Mouse (Mus musculus) lung, embryonic 14.5 days (tissue): Measurements from ENCODE around the gene Pfkp. TPM values are rescaled to one million over a fixed set of nuclear protein-coding genes. Genes with fewer than 3 reads are reported as not detected.
A peak's percentile ranks its signal among the peaks of the same experiment; 100 is the strongest.

Source experiments
- ATAC-seq: fragments of 200-750 bp; cut with Nextera tagmentation; 2 replicates; pipeline ENCODE4 v1.8.0; 2017; ENCODE audit warnings: mild to moderate bottlenecking, moderate TSS enrichment, moderate library complexity; ENCODE audit not compliant: insufficient read depth
- DNase-seq: peaks from one replicate; pipeline ENCODE4 v3.0.0-alpha.2; 2015
- H3K27ac ChIP-seq: fragments of 300-500 bp; sonication (generic); 2 replicates; pipeline ENCODE4 v1.5.1; 2014; ENCODE audit warnings: low read depth, mild to moderate bottlenecking, moderate library complexity
- H3K27me3 ChIP-seq: fragments of 300-500 bp; sonication (generic); 2 replicates; pipeline ENCODE4 v1.6.1; 2014; ENCODE audit warnings: low read length, control low read depth; ENCODE audit not compliant: insufficient read depth
- H3K36me3 ChIP-seq: fragments of 300-500 bp; sonication (generic); 2 replicates; pipeline ENCODE4 v1.6.1; 2014; ENCODE audit warnings: control low read depth; ENCODE audit not compliant: insufficient read depth
- H3K4me1 ChIP-seq: fragments of 300-500 bp; sonication (generic); 2 replicates; pipeline ENCODE4 v1.6.1; 2014; ENCODE audit warnings: antibody characterized with exemption, control low read depth; ENCODE audit not compliant: insufficient read depth
- H3K4me2 ChIP-seq: fragments of 300-500 bp; sonication (generic); 2 replicates; pipeline ENCODE4 v1.6.1; 2014; ENCODE audit warnings: mild to moderate bottlenecking
- H3K4me3 ChIP-seq: fragments of 300-500 bp; sonication (generic); 2 replicates; pipeline ENCODE4 v1.5.1; 2014; ENCODE audit warnings: low read depth, low read length
- H3K9ac ChIP-seq: fragments of 300-500 bp; sonication (generic); 2 replicates; pipeline ENCODE4 v1.6.1; 2014
- H3K9me3 ChIP-seq: fragments of 300-500 bp; sonication (generic); 2 replicates; pipeline ENCODE4 v1.6.1; 2016; ENCODE audit warnings: low read depth, low read length, control low read depth
- CTCF ChIP-seq: IDR thresholded peaks from 2 replicates; pipeline ENCODE4 v1.5.1; 2016; ENCODE audit warnings: antibody characterized with exemption, low read depth
- WGBS: fragments of 180-500 bp; shearing (Covaris S2); extraction: QIAGEN DNeasy Blood & Tissue Kit; methylation state at CpG from one replicate; pipeline ENCODE4 v1.1.7; 2014; 5-methylcytosine and 5-hydroxymethylcytosine counted together
- polyA plus RNA-seq: library from polyadenylated mRNA; unstranded; fragments of >200 nt; fragmentation: Nextera tagmentation; extraction: Ambion mirVana; gene quantifications from 2 replicates; pipeline ENCODE4 v1.2.1, GENCODE M21; 2014

Pfkp gene
- 20.0 and 20.8 TPM in 2 replicates for polyA plus RNA-seq

- peak within 1 kb of the TSS; percentile 51; the same call in 1 of the 2 replicates for H3K27ac ChIP-seq
- no peaks in the 10 kb centered on the region for H3K36me3 ChIP-seq
- no peaks in the 10 kb centered on the region for H3K27me3 ChIP-seq
- peak; percentile 98 for ATAC-seq
- H3K4me2 ChIP-seq = peak within 1 kb of the TSS; percentile 99
- no peak for TF ChIP-seq CTCF
- H3K4me3 ChIP-seq = peak within 1 kb of the TSS; percentile 50
- no peaks in the 10 kb centered on the region for H3K9me3 ChIP-seq
- H3K9ac ChIP-seq = peak within 1 kb of the TSS; percentile 49
- peak; percentile 94 for DNase-seq
- H3K4me1 ChIP-seq = no peaks in the 10 kb centered on the region
- WGBS = 1% methylated on average over 34 of the region's 34 CpGs
Observed at GRCm38 (mm10) chr13:6648669-6649233, at the start of gene Pfkp. Gene Pfkp (minus strand): TSS chr13:6648777.

GRCm38 (mm10) chr13:6690607-6691006 lies 42.0 kb upstream of the Pfkp start:
- DNase-seq (no peak), ATAC-seq (no peak)
- Histone ChIP-seq H3K9me3 (no peaks in the 10 kb centered on the region), H3K4me2 (no peak overlapping the region), H3K4me1 (no peaks in the 10 kb centered on the region), H3K9ac (no peak overlapping the region), H3K27ac (no peak overlapping the region), H3K36me3 (no peaks in the 10 kb centered on the region), H3K4me3 (no peak overlapping the region), H3K27me3 (no peaks in the 10 kb centered on the region)
- no peak for TF ChIP-seq CTCF
- 67% methylated on average over 3 of the region's 3 CpGs for WGBS

- Histone ChIP-seq H3K4me3 (no peak overlapping the region), H3K9me3 (no peaks in the 10 kb centered on the region), H3K27ac (no peak overlapping the region), H3K4me1 (no peaks in the 10 kb centered on the region), H3K36me3 (no peaks in the 10 kb centered on the region), H3K9ac (no peak overlapping the region), H3K4me2 (no peak overlapping the region), H3K27me3 (no peaks in the 10 kb centered on the region)
- ATAC-seq (peak; percentile 38; the same call in 1 of the 2 replicates), DNase-seq (peak; percentile 44)
- TF ChIP-seq CTCF = peak; percentile 68
- WGBS = 65% methylated on average over 4 of the region's 4 CpGs
Observed at GRCm38 (mm10) chr13:6689962-6690361, 41.4 kb upstream of the Pfkp start.

- H3K36me3 ChIP-seq = no peaks in the 10 kb centered on the region
- no peaks in the 10 kb centered on the region for H3K27me3 ChIP-seq
- no peak overlapping the region for H3K9ac ChIP-seq
- H3K4me2 ChIP-seq = no peak overlapping the region
- H3K4me1 ChIP-seq = no peaks in the 10 kb centered on the region
- DNase-seq (peak; percentile 84), ATAC-seq (peak; percentile 56; the same call in 1 of the 2 replicates)
- WGBS = 47% methylated on average over 7 of the region's 7 CpGs
- H3K9me3 ChIP-seq = no peaks in the 10 kb centered on the region
- H3K4me3 ChIP-seq = no peak overlapping the region
- TF ChIP-seq CTCF = peak; percentile 58
- no peak overlapping the region for H3K27ac ChIP-seq
Observed at GRCm38 (mm10) chr13:6688790-6689433, 40.3 kb upstream of the Pfkp start.

- Histone ChIP-seq H3K4me2 (no peak overlapping the region), H3K36me3 (no peaks in the 10 kb centered on the region), H3K9me3 (no peaks in the 10 kb centered on the region), H3K4me3 (no peak overlapping the region), H3K27ac (no peak overlapping the region), H3K9ac (no peak overlapping the region), H3K27me3 (no peaks in the 10 kb centered on the region), H3K4me1 (no peaks in the 10 kb centered on the region)
- 65% methylated on average over 4 of the region's 4 CpGs for WGBS
- DNase-seq (peak; percentile 19), ATAC-seq (peak; percentile 31; the same call in 1 of the 2 replicates)
- TF ChIP-seq CTCF = no peak
Observed at GRCm38 (mm10) chr13:6666887-6667286, 18.3 kb upstream of the Pfkp start.

GRCm38 (mm10) chr13:6665506-6665905 lies 16.9 kb upstream of the Pfkp start:
- H3K4me3 ChIP-seq = no peak overlapping the region
- WGBS = 50% methylated on average over 1 of the region's 1 CpGs
- ATAC-seq (peak; percentile 69; the same call in 1 of the 2 replicates), DNase-seq (peak; percentile 76)
- no peaks in the 10 kb centered on the region for H3K27me3 ChIP-seq
- H3K36me3 ChIP-seq = no peaks in the 10 kb centered on the region
- H3K9me3 ChIP-seq = no peaks in the 10 kb centered on the region
- H3K4me1 ChIP-seq = no peaks in the 10 kb centered on the region
- peak overlapping the region; percentile 36; the same call in 1 of the 2 replicates for H3K27ac ChIP-seq
- H3K9ac ChIP-seq = no peak overlapping the region
- no peak for TF ChIP-seq CTCF
- no peak overlapping the region for H3K4me2 ChIP-seq

- Histone ChIP-seq H3K4me1 (no peaks in the 10 kb centered on the region), H3K27ac (no peak overlapping the region), H3K4me3 (no peak overlapping the region), H3K36me3 (no peaks in the 10 kb centered on the region), H3K9me3 (no peaks in the 10 kb centered on the region), H3K9ac (no peak overlapping the region), H3K27me3 (no peaks in the 10 kb centered on the region), H3K4me2 (no peak overlapping the region)
- no peak for DNase-seq
- 79% methylated on average over 5 of the region's 5 CpGs for WGBS
- no peak for TF ChIP-seq CTCF
- no peak for ATAC-seq
Observed at GRCm38 (mm10) chr13:6664216-6664615, 15.6 kb upstream of the Pfkp start.
